Mouse (Mus musculus) left cerebral cortex, adult 2 months (tissue): ENCODE results near the gene Slc26a6. TPM values are rescaled to one million over a fixed set of nuclear protein-coding genes. Genes with fewer than 3 reads are reported as not detected.
A peak's percentile ranks its signal among the peaks of the same experiment; 100 is the strongest.

Experiments
- DNase-seq, 2 experiments: peaks; one replicate each; pipeline ENCODE4 v3.0.0; 2021 to 2022; ENCODE audit warnings: low spot score in 2 of 2, mixed read lengths in 1 of 2; ENCODE audit errors: extremely low spot score in 1 of 2
- H3K27ac ChIP-seq: fragments of 200-600 bp; 2 replicates; pipeline ENCODE4 v1.8.1; 2022
- H3K4me3 ChIP-seq: fragments of 200-600 bp; 2 replicates; pipeline ENCODE4 v1.8.1; 2022
- CTCF ChIP-seq: fragments of 200-600 bp; IDR thresholded peaks from 2 replicates; pipeline ENCODE4 v1.8.1; 2022; ENCODE audit warnings: antibody characterized with exemption, mild to moderate bottlenecking, moderate library complexity
- intact Hi-C: fragments of 180-260 bp; cut with DNase I; formaldehyde crosslinking; loops from one replicate; pipeline ENCODE4 v1.15.1; 2025
- total RNA-seq, 2 experiments: library from RNA; stranded (reverse); gene quantifications; 2 replicates each; pipeline ENCODE4 v1.2.3; 2021

Slc26a6 gene
- total RNA-seq, 2 experiments from 2014 or later: 17.1 to 17.8 TPM

DNA sequence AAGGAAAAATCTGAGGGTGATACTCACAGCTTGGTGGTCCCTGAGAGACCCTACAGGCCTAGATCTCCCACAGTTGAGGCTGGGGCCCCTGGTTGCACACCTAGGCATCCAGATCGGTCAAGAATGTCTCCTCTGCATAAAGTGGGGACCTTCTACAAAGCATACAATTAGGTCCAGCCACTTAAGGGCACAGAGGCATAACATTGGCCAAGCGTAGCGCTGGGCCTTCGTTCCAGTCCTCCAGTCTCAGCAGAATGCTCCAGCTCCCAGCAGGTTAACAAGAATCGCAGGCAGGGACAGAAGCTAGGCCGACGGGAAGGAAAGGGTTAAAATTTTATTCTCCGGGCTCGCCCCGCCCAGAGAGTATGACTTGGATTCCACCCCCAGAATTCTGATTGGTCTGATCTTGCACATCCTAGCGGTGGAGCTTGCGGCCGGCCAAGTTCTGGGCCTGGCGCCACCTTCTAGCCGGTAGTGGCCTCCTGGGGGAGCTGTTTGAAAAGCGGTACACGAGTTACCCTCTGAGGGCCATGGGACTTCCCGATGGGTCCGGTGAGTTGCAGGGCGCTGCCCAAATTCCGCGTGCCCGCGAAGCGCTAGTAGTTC is 655 bp downstream of the Slc26a6 start:
- intact Hi-C loops: no loop called here
- peak overlapping the region; percentile 86 for H3K27ac ChIP-seq
- peak; percentile 88 to 90 for DNase-seq
- peak; percentile 70 for TF ChIP-seq CTCF
- peak overlapping the region; percentile 75 for H3K4me3 ChIP-seq

DNA sequence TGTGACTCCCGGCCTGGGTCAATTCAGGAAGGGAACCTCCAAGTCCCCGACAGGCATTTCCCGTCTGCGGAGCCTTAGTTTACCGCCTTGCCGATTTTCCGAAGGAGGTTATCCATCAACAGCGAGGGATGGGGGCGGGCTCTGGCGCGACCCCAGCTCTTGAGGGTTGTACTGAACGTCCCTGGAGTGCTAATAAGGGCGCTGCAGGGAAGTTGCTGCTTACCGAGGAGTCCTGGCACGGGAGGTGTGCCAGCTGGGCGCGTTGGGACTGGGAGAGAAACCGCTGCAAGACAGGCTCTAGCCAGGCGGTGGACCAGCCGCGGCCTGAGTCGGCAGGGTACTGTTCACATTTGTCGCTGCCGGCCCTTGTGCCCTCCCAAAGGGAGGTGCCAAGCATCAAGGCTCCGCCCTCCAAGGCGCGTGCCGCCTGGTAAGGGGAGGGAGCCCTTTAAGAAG is 1.2 kb downstream of the Slc26a6 start:
- Histone ChIP-seq H3K27ac (peak overlapping the region; percentile 86), H3K4me3 (peak overlapping the region; percentile 75)
- intact Hi-C loops: no loop called here
- no peak for TF ChIP-seq CTCF
- DNase-seq: peak; percentile 82

DNA sequence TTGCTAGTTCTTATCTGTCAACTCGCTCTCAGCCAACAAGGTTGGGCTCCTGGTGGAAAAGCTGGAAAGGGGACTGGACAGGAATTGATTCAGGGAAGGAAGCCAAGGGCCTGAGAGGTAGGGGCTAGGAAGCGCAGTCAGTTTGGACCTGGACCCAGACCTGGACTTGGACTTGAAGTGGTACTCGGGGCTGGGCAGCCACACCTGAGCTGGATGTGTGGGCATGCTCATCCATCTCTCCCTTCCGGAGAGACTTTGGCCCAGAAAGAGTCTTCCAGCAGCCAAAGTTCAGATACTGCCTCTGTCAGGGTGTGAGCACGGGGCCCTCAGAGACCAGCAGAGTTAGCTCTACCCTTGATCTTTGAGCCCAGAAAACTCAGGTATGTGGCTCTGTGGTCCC is 2.3 kb downstream of the Slc26a6 start:
- no peak for DNase-seq
- Histone ChIP-seq H3K27ac (no peak overlapping the region), H3K4me3 (no peak overlapping the region)
- no peak for TF ChIP-seq CTCF
- intact Hi-C loops: no loop called here

DNA sequence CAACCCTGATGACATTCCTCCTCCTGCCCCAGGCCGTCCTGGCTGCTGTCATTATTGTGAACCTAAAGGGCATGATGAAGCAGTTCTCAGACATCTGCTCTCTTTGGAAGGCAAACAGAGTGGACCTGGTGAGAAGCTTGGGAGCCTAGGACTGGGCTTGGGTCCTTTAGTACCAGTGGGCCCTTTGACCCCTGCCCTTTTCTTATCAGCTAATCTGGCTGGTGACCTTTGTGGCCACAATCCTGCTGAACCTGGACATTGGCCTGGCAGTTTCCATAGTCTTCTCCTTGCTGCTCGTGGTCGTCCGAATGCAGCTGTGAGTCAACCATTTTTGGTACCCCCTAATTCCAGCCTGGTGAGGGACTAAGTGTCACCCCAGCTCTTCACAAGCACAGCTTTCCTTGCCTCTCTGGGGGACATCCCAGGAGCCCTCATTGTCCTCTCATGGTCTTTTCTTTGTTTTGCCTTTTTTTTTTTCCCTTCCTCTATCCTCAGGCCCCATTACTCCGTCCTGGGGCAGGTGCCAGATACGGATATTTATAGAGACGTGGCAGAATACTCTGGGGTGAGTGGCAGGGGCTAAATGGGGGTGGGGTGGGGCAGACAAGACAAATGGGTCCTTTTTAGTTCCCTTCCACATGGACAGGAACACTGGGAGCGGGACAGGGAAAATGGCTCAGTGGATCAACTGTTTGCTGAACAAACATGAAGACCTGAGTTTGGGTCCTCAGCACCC is 5.9 kb downstream of the Slc26a6 start:
- no peak overlapping the region for H3K27ac ChIP-seq
- DNase-seq: no peak
- no peak for TF ChIP-seq CTCF
- intact Hi-C loops: no loop called here
- H3K4me3 ChIP-seq: no peak overlapping the region

DNA sequence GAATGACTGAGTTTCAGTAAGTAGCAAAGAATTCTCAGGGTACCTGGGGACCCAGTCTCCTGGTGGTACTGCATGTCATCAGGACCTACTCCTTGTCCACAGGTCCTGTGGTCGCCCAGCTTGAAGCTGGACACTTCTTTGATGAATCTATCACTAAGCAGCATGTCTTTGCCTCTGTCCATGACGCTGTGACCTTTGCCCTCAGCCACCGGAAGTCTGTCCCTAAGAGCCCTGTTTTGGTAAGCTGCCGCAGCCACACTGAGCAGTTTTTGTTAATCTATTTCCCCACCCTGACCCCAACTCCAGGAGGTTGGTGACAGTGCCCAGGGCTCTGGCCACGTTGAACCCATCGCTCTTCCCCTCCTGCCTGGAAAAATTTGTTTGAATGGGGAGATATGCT is 59.2 kb downstream of the Slc26a6 start:
- Histone ChIP-seq H3K27ac (no peak overlapping the region), H3K4me3 (no peak overlapping the region)
- intact Hi-C loops: no loop called here
- no peak for TF ChIP-seq CTCF
- DNase-seq: no peak

GRCm38 (mm10) chr9:108913161-108913560 is 60.1 kb downstream of the Slc26a6 start:
- intact Hi-C loops: no loop called here
- TF ChIP-seq CTCF: no peak
- DNase-seq: no peak
- Histone ChIP-seq H3K4me3 (no peak overlapping the region), H3K27ac (no peak overlapping the region)

DNA sequence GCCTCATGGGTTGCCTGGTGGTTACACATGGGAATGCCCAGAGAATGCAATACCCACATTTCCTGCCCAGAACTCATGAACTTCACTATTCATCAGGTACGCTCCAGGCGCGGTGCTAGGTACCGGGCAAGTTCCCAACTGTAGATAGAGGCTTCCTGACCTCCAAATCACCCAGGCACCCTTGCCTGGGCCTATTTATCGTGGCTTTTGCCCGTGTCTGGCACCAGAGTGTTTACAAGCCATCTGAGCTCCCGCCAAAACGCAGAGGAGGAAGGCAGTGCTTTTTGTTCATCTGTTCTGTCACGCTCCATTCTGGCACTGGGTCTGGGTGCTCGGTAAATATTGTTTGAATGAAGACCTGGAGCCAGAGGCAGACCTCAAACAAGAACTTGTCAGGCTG is 60.5 kb downstream of the Slc26a6 start:
- Histone ChIP-seq H3K27ac (no peak overlapping the region), H3K4me3 (no peak overlapping the region)
- no peak for DNase-seq
- intact Hi-C loops: no loop called here
- TF ChIP-seq CTCF: no peak

DNA sequence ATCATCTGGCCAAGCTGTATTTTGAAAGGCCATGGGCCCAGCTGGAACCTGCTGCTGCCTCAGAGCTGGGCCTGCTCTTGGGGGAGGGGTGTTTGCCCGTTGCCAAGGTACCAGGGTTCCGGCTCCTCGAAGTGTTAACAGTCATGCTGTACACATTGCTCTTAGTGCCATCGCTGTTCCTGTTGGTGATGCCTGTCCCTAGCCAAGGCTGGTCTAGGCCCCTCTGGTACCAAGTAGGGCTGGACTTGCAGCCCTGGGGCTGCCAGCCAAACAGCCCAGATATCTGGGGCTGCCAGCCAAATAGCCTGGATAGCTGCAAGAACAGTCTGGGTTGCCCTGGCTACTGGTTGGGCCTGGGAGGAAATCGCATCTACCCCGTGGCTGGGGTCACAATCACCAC is 61.4 kb downstream of the Slc26a6 start, which contains the start of gene Tmem89:
Tmem89 (plus strand) TSS at position 129 of the 400 bp plus-strand sequence.
- intact Hi-C loops: no loop called here
- Histone ChIP-seq H3K27ac (no peak within 1 kb of the TSS), H3K4me3 (no peak within 1 kb of the TSS)
- no peak for TF ChIP-seq CTCF
- DNase-seq: peak in 1 of 2 experiments; percentile 60

- Histone ChIP-seq H3K27ac (no peak overlapping the region), H3K4me3 (no peak overlapping the region)
- DNase-seq: no peak
- TF ChIP-seq CTCF: no peak
- intact Hi-C loops: no loop called here
These were observed 72.8 kb downstream of the Slc26a6 start for GRCm38 (mm10) chr9:108925897-108926296.

DNA sequence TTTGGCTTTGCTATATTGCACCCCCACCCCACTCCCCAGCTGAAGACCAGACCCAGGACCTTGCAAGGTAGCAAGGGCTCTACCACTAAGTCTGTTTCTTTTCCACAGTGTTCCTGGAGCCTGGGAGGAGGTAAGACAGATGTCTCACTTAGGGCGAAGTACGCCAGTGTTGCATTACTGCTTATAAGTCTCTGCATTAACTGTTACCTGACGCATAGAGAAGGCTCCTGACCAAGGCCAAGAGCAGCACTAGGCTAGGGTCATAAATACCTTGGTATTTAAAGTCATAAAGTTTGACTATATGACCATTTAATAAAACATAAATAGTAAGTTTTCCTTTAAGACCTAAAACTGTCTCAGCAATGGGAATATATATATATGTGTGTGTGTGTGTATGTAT is 75.3 kb downstream of the Slc26a6 start:
- TF ChIP-seq CTCF: no peak
- Histone ChIP-seq H3K27ac (no peak overlapping the region), H3K4me3 (no peak overlapping the region)
- DNase-seq: no peak
- intact Hi-C loops: no loop called here

GRCm38 (mm10) chr9:108935991-108936390 is 82.9 kb downstream of the Slc26a6 start:
- H3K4me3 ChIP-seq: no peak overlapping the region
- no peak for TF ChIP-seq CTCF
- H3K27ac ChIP-seq: no peak overlapping the region
- no peak for DNase-seq
- intact Hi-C loops: loop anchor here (5.0 kb wide), 1 partner anchor 184 kb away; no protein-coding TSS in a partner anchor
